Mouse (Mus musculus) kidney, embryonic 16.5 days (tissue): ENCODE data around the gene Reg4. TPM values are rescaled to one million over a fixed set of nuclear protein-coding genes. Genes with fewer than 3 reads are reported as not detected.

Source experiments
- ATAC-seq: fragments of 200-750 bp; cut with Nextera tagmentation; 2 replicates; pipeline ENCODE4 v1.8.0; 2017; ENCODE audit warnings: moderate TSS enrichment; ENCODE audit not compliant: low FRiP score, low TSS enrichment
- H3K27ac ChIP-seq: fragments of 300-500 bp; sonication (generic); 2 replicates; pipeline ENCODE4 v1.5.1; 2014; ENCODE audit warnings: low read length
- H3K27me3 ChIP-seq: fragments of 300-500 bp; sonication (generic); 2 replicates; pipeline ENCODE4 v1.6.1; 2014; ENCODE audit warnings: low read length, control low read depth, mixed read lengths; ENCODE audit not compliant: insufficient read depth
- H3K36me3 ChIP-seq: fragments of 300-500 bp; sonication (generic); 2 replicates; pipeline ENCODE4 v1.6.1; 2014; ENCODE audit warnings: low read length, control low read depth, mixed read lengths; ENCODE audit not compliant: insufficient read depth
- H3K4me1 ChIP-seq: fragments of 300-500 bp; sonication (generic); 2 replicates; pipeline ENCODE4 v1.6.1; 2014; ENCODE audit warnings: low read length, control low read depth, mixed read lengths; ENCODE audit not compliant: insufficient read depth
- H3K4me2 ChIP-seq: fragments of 300-500 bp; sonication (generic); replicated peaks from 2 replicates; pipeline ENCODE4 v1.6.1; 2014; ENCODE audit warnings: low read depth, low read length
- H3K4me3 ChIP-seq: fragments of 300-500 bp; sonication (generic); 2 replicates; pipeline ENCODE4 v1.5.1; 2014; ENCODE audit warnings: mild to moderate bottlenecking, low read length
- H3K9ac ChIP-seq: fragments of 300-500 bp; sonication (generic); replicated peaks from 2 replicates; pipeline ENCODE4 v1.6.1; 2014; ENCODE audit warnings: low read length
- H3K9me3 ChIP-seq: fragments of 300-500 bp; sonication (generic); 2 replicates; pipeline ENCODE4 v1.6.1; 2016; ENCODE audit warnings: low read length, control low read depth
- WGBS: fragments of 180-500 bp; shearing (Covaris S2); extraction: QIAGEN DNeasy Blood & Tissue Kit; methylation state at CpG from one replicate; pipeline ENCODE4 v1.1.7; 2014; 5-methylcytosine and 5-hydroxymethylcytosine counted together
- polyA plus RNA-seq: library from polyadenylated mRNA; unstranded; fragments of >200 nt; fragmentation: Nextera tagmentation; extraction: Ambion mirVana; gene quantifications from 2 replicates; pipeline ENCODE4 v1.2.1, GENCODE M21; 2015

Gene Reg4
- 0.58 and 0.67 TPM in 2 replicates for polyA plus RNA-seq

DNA sequence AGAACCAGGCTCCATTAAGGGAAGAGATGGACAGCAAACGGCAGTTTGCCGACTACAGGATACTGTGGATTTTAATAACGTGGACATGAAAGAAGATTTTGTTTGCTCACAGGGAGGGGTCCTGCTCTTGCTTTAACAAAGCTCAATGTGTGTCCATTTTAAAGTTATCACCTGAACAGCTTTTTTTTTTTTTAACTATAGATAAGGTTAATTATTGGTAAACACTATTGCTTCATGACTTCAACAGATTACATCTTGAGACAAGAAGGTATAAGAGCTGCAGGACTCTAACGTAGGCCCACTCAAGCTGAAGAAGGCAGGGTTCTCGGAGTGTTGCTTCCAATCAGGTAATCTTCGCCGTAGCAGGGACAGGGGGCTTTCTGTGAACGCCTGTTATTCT lies at the start of gene Reg4:
Reg4 (plus strand) TSS at position 301 of the 400 bp plus-strand sequence.
- no peak within 1 kb of the TSS for H3K4me3 ChIP-seq
- H3K9me3 ChIP-seq, result no peaks in the 10 kb centered on the region
- no peak within 1 kb of the TSS for H3K9ac ChIP-seq
- WGBS, result 83% methylated on average over 8 of the region's 8 CpGs
- no peaks in the 10 kb centered on the region for H3K27me3 ChIP-seq
- no peak for ATAC-seq
- H3K4me2 ChIP-seq, result no peak within 1 kb of the TSS
- peaks cover 4% of the 10 kb centered on the region; the same call in 1 of the 2 replicates for H3K4me1 ChIP-seq
- no peak within 1 kb of the TSS for H3K27ac ChIP-seq
- H3K36me3 ChIP-seq, result no peaks in the 10 kb centered on the region

DNA sequence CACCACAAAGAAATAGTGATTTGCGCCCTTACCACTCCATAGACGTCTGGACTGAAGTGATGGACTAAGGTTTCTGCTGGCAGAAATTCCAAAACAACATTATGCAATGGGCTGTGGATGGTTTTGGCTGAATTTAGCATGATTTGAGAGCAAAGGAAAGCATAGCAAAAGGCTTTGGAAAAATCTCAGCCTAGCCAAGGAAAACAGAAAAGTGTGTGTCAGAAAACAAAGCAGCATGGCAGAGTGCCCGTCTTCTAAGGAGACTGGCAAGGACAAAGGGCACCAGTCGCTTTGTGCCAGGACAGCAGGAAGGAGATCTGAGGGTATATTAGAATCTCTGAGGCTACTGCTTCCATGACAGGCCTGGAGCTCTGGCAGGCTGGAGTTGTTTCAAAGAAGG lies 43.6 kb upstream of the Reg4 start:
- no peak overlapping the region for H3K4me3 ChIP-seq
- no peak for ATAC-seq
- H3K36me3 ChIP-seq, result no peaks in the 10 kb centered on the region
- H3K4me2 ChIP-seq, result no peak overlapping the region
- no peak overlapping the region for H3K27ac ChIP-seq
- peaks cover 9% of the 10 kb centered on the region; the same call in 1 of the 2 replicates for H3K9me3 ChIP-seq
- H3K27me3 ChIP-seq, result no peaks in the 10 kb centered on the region
- no peaks in the 10 kb centered on the region for H3K4me1 ChIP-seq
- no peak overlapping the region for H3K9ac ChIP-seq
- 82% methylated on average over 4 of the region's 4 CpGs for WGBS

DNA sequence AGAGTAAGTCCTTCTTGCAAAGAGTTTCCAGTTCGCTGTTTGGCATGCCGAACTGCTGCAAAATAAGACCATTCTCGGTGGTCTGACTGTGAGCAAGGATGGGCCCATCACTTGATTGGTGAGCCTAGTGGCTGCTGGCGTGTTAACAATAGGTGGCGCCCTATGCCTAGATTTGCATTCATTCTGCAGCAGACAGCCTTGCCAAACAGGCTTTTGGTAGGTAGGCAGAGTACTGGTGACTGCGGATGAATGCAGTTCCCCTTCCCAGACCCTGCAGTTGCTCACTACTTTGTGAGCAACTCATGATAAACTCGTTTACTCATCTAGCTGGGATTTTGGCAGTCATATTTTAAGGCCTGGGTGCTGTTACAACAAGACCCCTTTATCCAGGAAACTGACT lies 41.2 kb upstream of the Reg4 start:
- Histone ChIP-seq H3K9ac (no peak overlapping the region), H3K4me1 (no peaks in the 10 kb centered on the region), H3K27ac (no peak overlapping the region), H3K4me3 (no peak overlapping the region), H3K9me3 (peaks cover 9% of the 10 kb centered on the region; the same call in 1 of the 2 replicates), H3K4me2 (no peak overlapping the region), H3K36me3 (no peaks in the 10 kb centered on the region), H3K27me3 (no peaks in the 10 kb centered on the region)
- ATAC-seq, result 0 out of 2 replicates have a peak, but pooled peaks have one; percentile 61
- WGBS, result 27% methylated on average over 7 of the region's 7 CpGs

DNA sequence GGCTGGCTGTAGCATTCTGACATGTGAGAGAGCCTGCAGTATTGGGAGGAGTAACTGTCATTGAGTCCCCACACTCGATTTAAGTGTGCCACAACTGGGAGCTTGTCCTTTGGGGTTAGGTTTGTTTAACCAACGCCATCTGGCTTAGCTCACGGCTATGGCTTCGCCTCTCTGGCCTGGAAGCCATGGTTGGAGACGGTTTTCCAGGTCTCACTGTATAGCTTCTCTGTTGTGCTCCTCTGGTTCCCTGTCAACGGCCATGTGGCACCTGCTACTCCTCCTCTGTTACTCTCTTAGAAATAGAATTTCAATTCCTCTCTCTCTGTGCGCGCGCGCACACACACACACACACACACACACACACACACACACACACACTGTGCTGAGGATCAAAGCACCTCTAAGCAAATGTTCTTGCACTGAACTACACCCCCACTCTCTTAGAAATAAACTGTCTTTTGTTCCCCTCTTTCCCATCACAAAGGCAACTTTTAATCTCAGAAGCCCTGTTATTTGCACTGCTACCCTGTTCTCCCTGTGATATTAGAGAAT lies 36.7 kb upstream of the Reg4 start:
- no peaks in the 10 kb centered on the region for H3K4me1 ChIP-seq
- no peaks in the 10 kb centered on the region for H3K36me3 ChIP-seq
- H3K9ac ChIP-seq, result no peak overlapping the region
- WGBS, result 49% methylated on average over 9 of the region's 10 CpGs
- H3K4me3 ChIP-seq, result no peak overlapping the region
- no peak overlapping the region for H3K27ac ChIP-seq
- H3K27me3 ChIP-seq, result no peaks in the 10 kb centered on the region
- H3K4me2 ChIP-seq, result no peak overlapping the region
- peaks cover 5% of the 10 kb centered on the region; the same call in 1 of the 2 replicates for H3K9me3 ChIP-seq
- ATAC-seq, result no peak

DNA sequence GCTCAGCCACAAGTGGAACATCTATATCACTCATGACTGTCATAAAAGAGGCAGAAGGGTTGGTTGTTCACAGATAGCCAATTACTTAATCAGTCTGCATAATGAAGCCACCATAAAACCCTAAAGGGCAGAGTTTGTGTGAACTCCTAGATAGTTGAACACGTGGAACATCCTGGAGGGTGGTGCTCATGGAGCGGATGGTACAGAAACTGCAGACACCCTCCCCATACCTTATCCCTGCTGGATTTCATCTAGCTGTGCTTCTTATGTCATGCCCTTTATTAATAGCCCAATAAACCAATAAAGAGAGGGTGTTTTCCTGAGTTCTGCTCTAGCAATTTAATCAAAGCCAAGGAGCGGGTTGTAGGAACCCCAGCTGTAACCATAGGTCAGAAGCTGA lies 34.2 kb upstream of the Reg4 start:
- Histone ChIP-seq H3K27me3 (no peaks in the 10 kb centered on the region), H3K9ac (no peak overlapping the region), H3K4me3 (no peak overlapping the region), H3K4me1 (no peaks in the 10 kb centered on the region), H3K9me3 (no peaks in the 10 kb centered on the region; the same call in 1 of the 2 replicates), H3K27ac (no peak overlapping the region), H3K4me2 (no peak overlapping the region), H3K36me3 (no peaks in the 10 kb centered on the region)
- WGBS, result 86% methylated on average over 3 of the region's 3 CpGs
- no peak for ATAC-seq

DNA sequence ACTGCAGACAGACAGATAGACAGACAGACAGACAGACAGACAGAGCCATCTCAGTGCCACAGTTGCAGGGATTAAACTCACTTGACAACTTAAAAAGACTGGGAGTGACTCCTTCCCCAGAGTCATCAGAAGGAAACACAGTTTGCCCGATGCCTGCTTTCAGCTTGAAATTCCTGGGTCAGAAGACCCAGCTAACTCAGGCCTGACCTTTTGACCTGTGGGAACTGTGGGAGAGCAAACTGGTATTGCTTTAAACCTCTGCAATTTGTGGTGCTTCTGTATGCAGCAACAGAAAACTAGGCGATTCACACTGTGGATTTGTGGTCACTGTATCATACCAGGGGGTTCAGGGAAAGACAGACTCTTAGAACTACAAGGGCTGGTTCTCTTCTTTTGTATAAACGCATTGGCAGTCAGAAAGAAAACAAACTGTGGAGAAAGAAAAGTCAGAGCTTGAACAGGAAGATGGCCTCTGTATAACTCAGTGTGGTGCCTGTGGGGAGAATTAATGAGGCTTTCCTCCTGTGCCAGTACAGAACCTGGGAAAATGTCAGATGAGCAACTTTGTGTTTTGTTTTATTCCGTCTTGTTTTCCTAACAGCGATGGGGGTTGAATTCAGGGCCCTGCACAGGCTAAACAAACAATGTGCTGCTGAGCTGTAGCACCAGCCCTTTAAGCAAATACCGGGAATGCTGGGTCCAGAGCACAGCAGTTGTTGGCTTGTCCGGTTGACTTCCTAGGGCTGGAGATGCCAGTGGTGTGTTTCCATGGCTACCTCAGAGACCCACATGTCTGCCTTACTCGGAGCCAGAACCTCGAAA lies 24.0 kb upstream of the Reg4 start:
- Histone ChIP-seq H3K9ac (peak overlapping the region; percentile 53; the same call in 1 of the 2 replicates), H3K27ac (peak overlapping the region; percentile 89), H3K27me3 (no peaks in the 10 kb centered on the region), H3K4me1 (peaks cover 18% of the 10 kb centered on the region), H3K4me2 (no peak overlapping the region), H3K36me3 (no peaks in the 10 kb centered on the region), H3K9me3 (no peaks in the 10 kb centered on the region), H3K4me3 (no peak overlapping the region)
- 13% methylated on average over 9 of the region's 9 CpGs for WGBS
- ATAC-seq, result peak; percentile 88

DNA sequence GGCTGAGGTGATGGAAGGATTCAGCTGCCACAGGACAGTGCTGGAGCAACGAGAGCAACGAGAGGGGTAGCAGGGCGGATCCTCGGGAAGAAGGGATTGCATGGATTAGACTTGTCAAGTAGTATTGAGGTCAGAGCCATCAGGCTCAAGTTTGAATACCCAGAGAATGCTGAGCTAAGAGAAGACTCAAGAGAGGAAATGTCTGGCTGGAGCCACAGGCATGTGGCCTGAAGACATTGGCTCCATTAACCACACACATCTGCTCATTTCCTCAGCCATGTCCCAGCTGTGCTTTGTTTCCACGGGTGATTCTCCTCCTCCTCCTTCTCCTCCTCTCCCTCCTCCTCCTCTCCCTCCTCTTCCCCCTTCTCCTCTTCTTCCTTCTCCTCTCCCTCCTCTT lies 22.2 kb upstream of the Reg4 start:
- ATAC-seq, result no peak
- Histone ChIP-seq H3K4me3 (no peak overlapping the region), H3K4me1 (peaks cover 18% of the 10 kb centered on the region), H3K27me3 (no peaks in the 10 kb centered on the region), H3K36me3 (no peaks in the 10 kb centered on the region), H3K9me3 (no peaks in the 10 kb centered on the region), H3K4me2 (no peak overlapping the region), H3K27ac (no peak overlapping the region), H3K9ac (no peak overlapping the region)
- 64% methylated on average over 5 of the region's 5 CpGs for WGBS

DNA sequence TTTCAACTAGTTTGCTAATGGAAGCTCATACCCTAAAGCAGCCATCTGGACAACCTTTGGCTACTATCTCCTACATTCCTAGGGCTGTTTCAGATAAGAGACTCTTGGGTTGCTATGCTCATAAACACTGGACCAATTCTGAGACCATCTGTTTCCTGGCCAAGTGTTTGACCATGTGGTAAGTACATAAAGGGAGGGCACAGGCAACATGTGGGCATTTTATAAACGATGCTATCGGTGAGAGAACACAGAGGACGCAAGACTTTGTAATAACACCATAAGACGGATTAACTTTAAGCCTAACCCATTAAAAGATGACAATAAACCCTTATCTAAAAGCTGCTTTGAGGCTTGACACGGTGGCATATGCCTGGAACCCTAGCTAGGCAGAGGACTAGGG lies 18.7 kb upstream of the Reg4 start:
- Histone ChIP-seq H3K9ac (no peak overlapping the region), H3K27ac (no peak overlapping the region), H3K4me2 (no peak overlapping the region), H3K4me1 (peaks cover 13% of the 10 kb centered on the region), H3K27me3 (no peaks in the 10 kb centered on the region), H3K36me3 (no peaks in the 10 kb centered on the region), H3K9me3 (no peaks in the 10 kb centered on the region), H3K4me3 (no peak overlapping the region)
- ATAC-seq, result no peak
- 66% methylated on average over 5 of the region's 5 CpGs for WGBS

DNA sequence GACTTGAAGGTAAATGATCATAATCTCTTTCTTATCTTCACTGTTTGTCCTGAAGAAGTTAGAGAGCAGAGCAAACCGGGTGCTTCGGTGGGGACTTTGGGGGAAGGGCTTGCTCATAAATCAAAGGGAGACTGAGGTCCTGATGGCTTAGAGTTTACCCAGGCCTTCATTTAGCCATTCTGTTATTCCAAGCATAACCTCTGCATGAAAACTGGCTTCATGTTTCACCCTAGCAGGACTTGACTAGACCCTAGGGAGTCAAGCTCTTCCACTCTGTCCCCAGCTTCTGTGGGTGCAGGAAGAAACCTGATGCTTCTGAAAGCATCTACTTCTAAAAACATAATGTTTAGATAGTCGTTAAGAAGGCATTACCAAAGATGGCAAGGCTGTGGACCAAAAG lies 15.0 kb upstream of the Reg4 start:
- Histone ChIP-seq H3K9me3 (no peaks in the 10 kb centered on the region), H3K4me3 (no peak overlapping the region), H3K4me1 (peaks cover 8% of the 10 kb centered on the region), H3K36me3 (no peaks in the 10 kb centered on the region), H3K27me3 (no peaks in the 10 kb centered on the region), H3K4me2 (no peak overlapping the region), H3K9ac (no peak overlapping the region), H3K27ac (peak overlapping the region; percentile 5; the same call in 1 of the 2 replicates)
- ATAC-seq, result peak; percentile 85
- 6% methylated on average over 3 of the region's 3 CpGs for WGBS

DNA sequence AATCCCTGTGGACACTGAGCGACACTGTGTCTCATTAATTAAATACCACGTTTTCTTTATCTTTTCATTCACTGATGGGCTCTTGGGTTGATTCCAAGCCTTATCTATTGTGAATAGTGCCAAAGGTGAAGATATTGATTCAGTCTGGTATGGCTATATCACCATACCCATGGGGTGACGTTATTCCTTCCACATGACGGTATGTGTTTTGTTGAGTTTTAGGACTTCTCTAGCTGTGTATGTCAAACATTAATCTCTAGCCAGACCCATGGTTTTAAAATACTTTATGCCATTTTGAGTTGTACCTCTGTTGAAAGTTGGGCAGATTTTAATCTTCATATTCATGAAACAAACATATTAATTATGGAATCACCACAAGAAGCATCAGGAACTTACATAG lies 12.8 kb upstream of the Reg4 start:
- 79% methylated on average over 4 of the region's 4 CpGs for WGBS
- Histone ChIP-seq H3K9ac (no peak overlapping the region), H3K36me3 (no peaks in the 10 kb centered on the region), H3K27me3 (no peaks in the 10 kb centered on the region), H3K4me1 (peaks cover 14% of the 10 kb centered on the region), H3K4me3 (no peak overlapping the region), H3K4me2 (no peak overlapping the region), H3K27ac (no peak overlapping the region), H3K9me3 (no peaks in the 10 kb centered on the region)
- no peak for ATAC-seq
